Mouse (Mus musculus): ENCODE results near the gene Gm7534. TPM values are rescaled to one million over a fixed set of nuclear protein-coding genes. Genes with fewer than 3 reads are reported as not detected.

Gm7534 gene
- total RNA-seq (2021): not detected

GRCm38 (mm10) chr4:134202904-134203303, at the start of gene Gm7534:
Gene Gm7534 (minus strand): TSS chr4:134203004.
- DNase-seq: no peak

GRCm38 (mm10) chr4:134252131-134252910, 49.5 kb upstream of the Gm7534 start:
- no peak for DNase-seq

GRCm38 (mm10) chr4:134251241-134252130, 48.7 kb upstream of the Gm7534 start:
- peak; percentile 61 for DNase-seq

GRCm38 (mm10) chr4:134250930-134251240, 48.1 kb upstream of the Gm7534 start:
- DNase-seq: no peak

- DNase-seq: no peak
Measured at GRCm38 (mm10) chr4:134250116-134250929, 47.5 kb upstream of the Gm7534 start.

- DNase-seq: peak; percentile 89
Measured at GRCm38 (mm10) chr4:134249651-134250050, 46.8 kb upstream of the Gm7534 start.

- DNase-seq: no peak
Measured at GRCm38 (mm10) chr4:134246719-134247258, 44.0 kb upstream of the Gm7534 start, which contains the start of gene Gm30191. Gene Gm30191 (plus strand): TSS chr4:134246935.

- no peak for DNase-seq
Measured at GRCm38 (mm10) chr4:134246256-134246655, 43.5 kb upstream of the Gm7534 start.

- DNase-seq: peak; percentile 98
Measured at GRCm38 (mm10) chr4:134245148-134245843, 42.5 kb upstream of the Gm7534 start, which contains the start of gene Zfp593. Gene Zfp593 (minus strand): TSS chr4:134245592.

- no peak for DNase-seq
Measured at GRCm38 (mm10) chr4:134243516-134244250, 40.9 kb upstream of the Gm7534 start, which contains the start of gene E130218I03Rik. Gene E130218I03Rik (plus strand): TSS chr4:134243662.

GRCm38 (mm10) chr4:134238686-134239085, 35.9 kb upstream of the Gm7534 start:
- no peak for DNase-seq

- DNase-seq: peak; percentile 88
Measured at GRCm38 (mm10) chr4:134238279-134238651, 35.5 kb upstream of the Gm7534 start, which contains the start of gene Cnksr1. Gene Cnksr1 (minus strand): TSS chr4:134238399.

- DNase-seq: no peak
Measured at GRCm38 (mm10) chr4:134237582-134238278, 34.9 kb upstream of the Gm7534 start.

- no peak for DNase-seq
Measured at GRCm38 (mm10) chr4:134234876-134235275, 32.1 kb upstream of the Gm7534 start.

GRCm38 (mm10) chr4:134230431-134230830, 27.6 kb upstream of the Gm7534 start:
- no peak for DNase-seq

GRCm38 (mm10) chr4:134227194-134227593, 24.4 kb upstream of the Gm7534 start, which contains the start of gene Catsper4:
Gene Catsper4 (minus strand): TSS chr4:134227383.
- no peak for DNase-seq

GRCm38 (mm10) chr4:134222793-134223600, 20.2 kb upstream of the Gm7534 start:
- DNase-seq: no peak

GRCm38 (mm10) chr4:134206488-134207053, 3.8 kb upstream of the Gm7534 start:
- no peak for DNase-seq

Measured in heart, postnatal 4 days (tissue).